Mouse (Mus musculus) hindbrain, embryonic 12.5 days (tissue): Measurements from ENCODE around the gene Ddo. TPM values are rescaled to one million over a fixed set of nuclear protein-coding genes. Genes with fewer than 3 reads are reported as not detected.

Experiments
- ATAC-seq: fragments of 200-750 bp; cut with Nextera tagmentation; 2 replicates; pipeline ENCODE4 v1.8.0; 2017; ENCODE audit warnings: moderate TSS enrichment; ENCODE audit not compliant: low FRiP score
- H3K27ac ChIP-seq: fragments of 300-500 bp; sonication (generic); 2 replicates; pipeline ENCODE4 v1.5.1; 2016; ENCODE audit warnings: mild to moderate bottlenecking
- H3K27me3 ChIP-seq: fragments of 300-500 bp; sonication (generic); 2 replicates; pipeline ENCODE4 v1.6.1; 2016; ENCODE audit warnings: mild to moderate bottlenecking
- H3K36me3 ChIP-seq: fragments of 300-500 bp; sonication (generic); 2 replicates; pipeline ENCODE4 v1.6.1; 2016; ENCODE audit warnings: mild to moderate bottlenecking
- H3K4me1 ChIP-seq: fragments of 300-500 bp; sonication (generic); 2 replicates; pipeline ENCODE4 v1.6.1; 2016
- H3K4me2 ChIP-seq: fragments of 300-500 bp; sonication (generic); replicated peaks from 2 replicates; pipeline ENCODE4 v1.6.1; 2016; ENCODE audit warnings: mild to moderate bottlenecking
- H3K4me3 ChIP-seq: fragments of 300-500 bp; sonication (generic); 2 replicates; pipeline ENCODE4 v1.5.1; 2016; ENCODE audit warnings: mild to moderate bottlenecking
- H3K9ac ChIP-seq: fragments of 300-500 bp; sonication (generic); 2 replicates; pipeline ENCODE4 v1.6.1; 2016; ENCODE audit warnings: mild to moderate bottlenecking, moderate library complexity
- H3K9me3 ChIP-seq: fragments of 300-500 bp; sonication (generic); replicated peaks from 2 replicates; pipeline ENCODE4 v1.6.1; 2016; ENCODE audit warnings: mild to moderate bottlenecking
- WGBS: fragments of 180-500 bp; shearing (Covaris S2); methylation state at CpG from one replicate; pipeline ENCODE4 v1.1.7; 2016; 5-methylcytosine and 5-hydroxymethylcytosine counted together
- polyA plus RNA-seq: library from polyadenylated mRNA; unstranded; fragments of >200 nt; fragmentation: Nextera tagmentation; extraction: Ambion mirVana; gene quantifications from 2 replicates; pipeline ENCODE4 v1.2.1, GENCODE M21; 2016

The Ddo gene
- 0.67 and 1.0 TPM in 2 replicates for polyA plus RNA-seq

GRCm38 (mm10) chr10:40629656-40630311 is at the start of gene Ddo:
Gene Ddo (plus strand): TSS chr10:40630011.
- no peak within 1 kb of the TSS for H3K27ac ChIP-seq
- no peak for ATAC-seq
- H3K4me3 ChIP-seq: no peak within 1 kb of the TSS

GRCm38 (mm10) chr10:40583584-40584255 is 46.1 kb upstream of the Ddo start:
- H3K9me3 ChIP-seq: no peaks in the 10 kb centered on the region; the same call in 1 of the 2 replicates
- H3K27me3 ChIP-seq: no peaks in the 10 kb centered on the region
- H3K4me3 ChIP-seq: no peak overlapping the region
- no peak overlapping the region for H3K27ac ChIP-seq
- ATAC-seq: no peak
- H3K36me3 ChIP-seq: no peaks in the 10 kb centered on the region
- WGBS: 78% methylated on average over 8 of the region's 8 CpGs
- H3K9ac ChIP-seq: no peak overlapping the region
- no peak overlapping the region for H3K4me2 ChIP-seq
- H3K4me1 ChIP-seq: no peaks in the 10 kb centered on the region

More at GRCm38 (mm10) chr10:40629656-40630311, at the start of gene Ddo:
- Histone ChIP-seq H3K27me3 (no peaks in the 10 kb centered on the region), H3K4me1 (0 out of 2 replicates have a peak, but pooled peaks cover 7% of the 10 kb centered on the region), H3K4me2 (no peak within 1 kb of the TSS), H3K9ac (no peak within 1 kb of the TSS), H3K36me3 (no peaks in the 10 kb centered on the region), H3K9me3 (peaks cover 3% of the 10 kb centered on the region)
- WGBS: 77% methylated on average over 8 of the region's 8 CpGs

GRCm38 (mm10) chr10:40592186-40592585 is 37.6 kb upstream of the Ddo start:
- Histone ChIP-seq H3K4me3 (no peak overlapping the region), H3K4me2 (no peak overlapping the region), H3K36me3 (no peaks in the 10 kb centered on the region), H3K27ac (no peak overlapping the region), H3K4me1 (no peaks in the 10 kb centered on the region), H3K9me3 (no peaks in the 10 kb centered on the region), H3K9ac (no peak overlapping the region), H3K27me3 (no peaks in the 10 kb centered on the region)
- 77% methylated on average over 7 of the region's 7 CpGs for WGBS
- no peak for ATAC-seq

- Histone ChIP-seq H3K27ac (no peak overlapping the region), H3K4me1 (no peaks in the 10 kb centered on the region), H3K36me3 (no peaks in the 10 kb centered on the region), H3K27me3 (no peaks in the 10 kb centered on the region), H3K9ac (no peak overlapping the region), H3K4me3 (no peak overlapping the region), H3K9me3 (no peaks in the 10 kb centered on the region), H3K4me2 (no peak overlapping the region)
- 93% methylated on average over 3 of the region's 3 CpGs for WGBS
- ATAC-seq: no peak
These were observed 32.6 kb upstream of the Ddo start for GRCm38 (mm10) chr10:40597177-40597576.

GRCm38 (mm10) chr10:40604706-40605394 is 25.0 kb upstream of the Ddo start:
- ATAC-seq: no peak
- H3K27ac ChIP-seq: no peak overlapping the region

GRCm38 (mm10) chr10:40617973-40618372 is 11.8 kb upstream of the Ddo start:
- ATAC-seq: no peak
- Histone ChIP-seq H3K9ac (no peak overlapping the region), H3K9me3 (no peaks in the 10 kb centered on the region), H3K36me3 (no peaks in the 10 kb centered on the region), H3K4me3 (no peak overlapping the region), H3K27me3 (no peaks in the 10 kb centered on the region), H3K27ac (no peak overlapping the region), H3K4me2 (no peak overlapping the region), H3K4me1 (no peaks in the 10 kb centered on the region)

More at GRCm38 (mm10) chr10:40604706-40605394, 25.0 kb upstream of the Ddo start:
- 61% methylated on average over 6 of the region's 6 CpGs for WGBS
- Histone ChIP-seq H3K27me3 (no peaks in the 10 kb centered on the region), H3K36me3 (no peaks in the 10 kb centered on the region), H3K9ac (no peak overlapping the region), H3K4me1 (no peaks in the 10 kb centered on the region), H3K4me2 (no peak overlapping the region), H3K9me3 (peaks cover 10% of the 10 kb centered on the region), H3K4me3 (no peak overlapping the region)

GRCm38 (mm10) chr10:40619760-40620159 is 10.1 kb upstream of the Ddo start:
- Histone ChIP-seq H3K4me2 (no peak overlapping the region), H3K4me1 (no peaks in the 10 kb centered on the region), H3K36me3 (no peaks in the 10 kb centered on the region), H3K9ac (no peak overlapping the region), H3K27me3 (no peaks in the 10 kb centered on the region), H3K4me3 (no peak overlapping the region), H3K9me3 (no peaks in the 10 kb centered on the region), H3K27ac (no peak overlapping the region)
- no peak for ATAC-seq
- WGBS: 86% methylated on average over 1 of the region's 1 CpGs

- Histone ChIP-seq H3K4me2 (no peak overlapping the region), H3K27me3 (no peaks in the 10 kb centered on the region), H3K36me3 (no peaks in the 10 kb centered on the region), H3K27ac (no peak overlapping the region), H3K9ac (no peak overlapping the region), H3K4me1 (0 out of 2 replicates have a peak, but pooled peaks cover 7% of the 10 kb centered on the region), H3K9me3 (peaks cover 3% of the 10 kb centered on the region), H3K4me3 (no peak overlapping the region)
- WGBS: 79% methylated on average over 7 of the region's 7 CpGs
- ATAC-seq: no peak
These were observed 671 bp upstream of the Ddo start for GRCm38 (mm10) chr10:40629140-40629539.

- WGBS: 73% methylated on average over 5 of the region's 5 CpGs
- 0 out of 2 replicates have a peak, but pooled peaks cover 7% of the 10 kb centered on the region for H3K4me1 ChIP-seq
- H3K27ac ChIP-seq: no peak overlapping the region
- no peaks in the 10 kb centered on the region for H3K36me3 ChIP-seq
- H3K9ac ChIP-seq: no peak overlapping the region
- no peaks in the 10 kb centered on the region for H3K27me3 ChIP-seq
- no peak for ATAC-seq
- H3K4me3 ChIP-seq: no peak overlapping the region
- H3K4me2 ChIP-seq: no peak overlapping the region
- H3K9me3 ChIP-seq: peaks cover 3% of the 10 kb centered on the region
These were observed 646 bp downstream of the Ddo start for GRCm38 (mm10) chr10:40630457-40630856.

GRCm38 (mm10) chr10:40630961-40631360 is 1.1 kb downstream of the Ddo start:
- Histone ChIP-seq H3K9me3 (peaks cover 3% of the 10 kb centered on the region), H3K4me2 (no peak overlapping the region), H3K27ac (no peak overlapping the region), H3K27me3 (no peaks in the 10 kb centered on the region), H3K4me1 (0 out of 2 replicates have a peak, but pooled peaks cover 7% of the 10 kb centered on the region), H3K9ac (no peak overlapping the region), H3K4me3 (no peak overlapping the region), H3K36me3 (no peaks in the 10 kb centered on the region)
- no peak for ATAC-seq
- 76% methylated on average over 9 of the region's 9 CpGs for WGBS

- H3K4me3 ChIP-seq: no peak overlapping the region
- H3K4me2 ChIP-seq: no peak overlapping the region
- ATAC-seq: no peak
- no peaks in the 10 kb centered on the region for H3K36me3 ChIP-seq
- H3K27ac ChIP-seq: no peak overlapping the region
- no peak overlapping the region for H3K9ac ChIP-seq
- H3K9me3 ChIP-seq: peaks cover 3% of the 10 kb centered on the region
- no peaks in the 10 kb centered on the region for H3K27me3 ChIP-seq
- WGBS: 80% methylated on average over 3 of the region's 3 CpGs
- H3K4me1 ChIP-seq: 0 out of 2 replicates have a peak, but pooled peaks cover 7% of the 10 kb centered on the region
These were observed 2.3 kb downstream of the Ddo start for GRCm38 (mm10) chr10:40632087-40632486.

GRCm38 (mm10) chr10:40637331-40637730 is 7.5 kb downstream of the Ddo start:
- H3K36me3 ChIP-seq: no peaks in the 10 kb centered on the region
- ATAC-seq: no peak
- 45% methylated on average over 10 of the region's 10 CpGs for WGBS

More at GRCm38 (mm10) chr10:40637331-40637730, 7.5 kb downstream of the Ddo start:
- H3K9me3 ChIP-seq: no peaks in the 10 kb centered on the region
- H3K27me3 ChIP-seq: no peaks in the 10 kb centered on the region
- H3K4me2 ChIP-seq: no peak overlapping the region
- no peak overlapping the region for H3K27ac ChIP-seq
- no peak overlapping the region for H3K4me3 ChIP-seq
- peaks cover 17% of the 10 kb centered on the region for H3K4me1 ChIP-seq
- H3K9ac ChIP-seq: no peak overlapping the region
